18 mouse cellular contexts compared by ENCODE assay signal in the genomic region with DNA sequence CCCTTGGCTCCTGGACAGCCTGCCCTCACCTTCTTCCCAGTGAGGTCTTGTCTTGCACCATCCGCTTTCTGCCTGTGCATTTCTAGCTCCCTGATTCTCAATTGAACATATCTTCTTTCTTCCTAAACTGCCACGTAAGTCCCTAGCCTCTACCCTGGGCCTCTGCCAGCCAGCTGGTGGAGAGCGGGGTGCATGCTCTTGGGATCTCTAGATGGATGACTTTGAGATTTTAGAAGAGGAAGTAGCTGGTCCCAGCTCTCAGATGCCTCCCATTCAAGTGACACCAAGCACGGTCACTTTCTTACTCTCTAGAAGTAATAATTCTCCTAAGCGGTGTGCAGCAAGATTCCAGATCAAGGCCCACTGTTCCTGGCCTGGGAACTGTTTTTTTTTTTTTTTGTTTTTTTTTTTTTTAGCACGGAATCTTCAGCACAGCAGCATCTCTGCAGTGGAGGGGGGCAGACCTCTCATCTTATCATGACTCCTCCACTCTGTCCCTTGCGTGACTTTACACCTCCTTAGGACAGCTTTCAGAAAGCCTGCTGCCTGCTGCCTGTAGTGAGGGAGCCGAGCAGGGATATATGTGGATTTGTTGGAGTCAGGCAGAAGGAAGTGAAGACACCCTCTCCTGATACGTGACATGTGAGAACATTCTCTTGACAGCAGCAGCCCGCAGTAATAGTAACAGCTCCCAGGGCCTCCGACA.
"Had no signal": no experiment of that assay in that cellular context is flagged by ENCODE, and none has a peak within 500 bp of the region (broad histone marks: within the 10 kb centered on the region; RNA-seq: fewer than 3 reads in every experiment).

No protein-coding gene starts in this region.

- H3K9ac ChIP-seq: limb, embryonic 13.5 days; liver, embryonic 14.5 days; neural tube, embryonic 12.5 days; stomach, embryonic 15.5 days had no signal

- H3K27ac ChIP-seq: kidney, postnatal 0 days; layer of hippocampus, adult 2 months; limb, embryonic 13.5 days; liver, embryonic 14.5 days; midbrain, embryonic 10.5 days; neural tube, embryonic 12.5 days; stomach, embryonic 15.5 days had no signal

- H3K9me3 ChIP-seq: limb, embryonic 13.5 days; midbrain, embryonic 10.5 days; neural tube, embryonic 12.5 days; stomach, embryonic 15.5 days had no signal

- DNase-seq: kidney, adult 11 months; kidney, adult 9 months; kidney, postnatal 4 days; left cerebral cortex, postnatal 4 days; lung, adult 18-20 months; midbrain, embryonic 14.5 days; retina, postnatal 1 day; right cerebral cortex, postnatal 4 days; spleen, adult 18-20 months; thymus, adult 2 months; thymus, postnatal 25 days had no signal

- H3K4me3 ChIP-seq: layer of hippocampus, adult 2 months; limb, embryonic 13.5 days; midbrain, embryonic 10.5 days; neural tube, embryonic 12.5 days; stomach, embryonic 15.5 days had no signal

- H3K4me2 ChIP-seq: limb, embryonic 13.5 days; neural tube, embryonic 12.5 days; stomach, embryonic 15.5 days had no signal

- H3K36me3 ChIP-seq: limb, embryonic 13.5 days; midbrain, embryonic 10.5 days; neural tube, embryonic 12.5 days; stomach, embryonic 15.5 days had no signal

- H3K27me3 ChIP-seq: limb, embryonic 13.5 days; neural tube, embryonic 12.5 days; stomach, embryonic 15.5 days had no signal

- H3K4me1 ChIP-seq: neural tube, embryonic 12.5 days; stomach, embryonic 15.5 days had no signal
